Mouse (Mus musculus) kidney, adult 10 weeks (tissue): ENCODE data around the gene Zfp706. TPM values are rescaled to one million over a fixed set of nuclear protein-coding genes. Genes with fewer than 3 reads are reported as not detected.

Experiments used
- polyA plus RNA-seq: library from polyadenylated mRNA; stranded (reverse); fragments of 350-450 nt; fragmentation: Illumina TruSeq; extraction: RNeasy Lipid Tissue Mini Kit (QIAGEN cat#74804); gene quantifications from one replicate; pipeline ENCODE4 v1.2.3, GENCODE M21; 2014; ENCODE audit warnings: low read depth, low replicate concordance

Gene Zfp706
- 342 TPM for polyA plus RNA-seq

GRCm38 (mm10) chr15:37007233-37007958 is at the start of gene Zfp706:
Gene Zfp706 (minus strand): TSS chr15:37007773.

